Mouse (Mus musculus) liver, embryonic 16.5 days (tissue): Measurements from ENCODE around the gene Ntm. TPM values are rescaled to one million over a fixed set of nuclear protein-coding genes. Genes with fewer than 3 reads are reported as not detected.

Source experiments
- ATAC-seq: fragments of 200-750 bp; cut with Nextera tagmentation; 2 replicates; pipeline ENCODE4 v1.8.0; 2017; ENCODE audit warnings: low read depth, mild to moderate bottlenecking, moderate number of reproducible peaks, moderate library complexity
- H3K27ac ChIP-seq: fragments of 300-500 bp; sonication (generic); 2 replicates; pipeline ENCODE4 v1.5.1; 2014; ENCODE audit warnings: mild to moderate bottlenecking, low read length
- H3K27me3 ChIP-seq: fragments of 300-500 bp; sonication (generic); 2 replicates; pipeline ENCODE4 v1.6.1; 2014; ENCODE audit warnings: low read depth, low read length, mixed read lengths; ENCODE audit not compliant: control insufficient read depth, insufficient read depth
- H3K36me3 ChIP-seq: fragments of 300-500 bp; sonication (generic); 2 replicates; pipeline ENCODE4 v1.6.1; 2014; ENCODE audit warnings: mild to moderate bottlenecking; ENCODE audit not compliant: control insufficient read depth, insufficient read depth
- H3K4me1 ChIP-seq: fragments of 300-500 bp; sonication (generic); 2 replicates; pipeline ENCODE4 v1.6.1; 2014; ENCODE audit warnings: low read depth, low read length, mixed read lengths; ENCODE audit not compliant: control insufficient read depth
- H3K4me2 ChIP-seq: fragments of 300-500 bp; sonication (generic); 2 replicates; pipeline ENCODE4 v1.6.1; 2014; ENCODE audit warnings: low read depth, low read length, mixed read lengths
- H3K4me3 ChIP-seq: fragments of 300-500 bp; sonication (generic); 2 replicates; pipeline ENCODE4 v1.5.1; 2014; ENCODE audit warnings: low read depth, mild to moderate bottlenecking, low read length
- H3K9ac ChIP-seq: fragments of 300-500 bp; sonication (generic); 2 replicates; pipeline ENCODE4 v1.6.1; 2014; ENCODE audit warnings: low read depth, low read length
- H3K9me3 ChIP-seq: fragments of 300-500 bp; sonication (generic); replicated peaks from 2 replicates; pipeline ENCODE4 v1.6.1; 2016; ENCODE audit warnings: low read length; ENCODE audit not compliant: control insufficient read depth
- WGBS: fragments of 180-500 bp; shearing (Covaris S2); extraction: QIAGEN DNeasy Blood & Tissue Kit; methylation state at CpG from one replicate; pipeline ENCODE4 v1.1.7; 2014; ENCODE audit not compliant: insufficient replicate concordance; 5-methylcytosine and 5-hydroxymethylcytosine counted together
- polyA plus RNA-seq: library from polyadenylated mRNA; unstranded; fragments of >200 nt; fragmentation: Nextera tagmentation; extraction: Ambion mirVana; gene quantifications from 2 replicates; pipeline ENCODE4 v1.2.1, GENCODE M21; 2015

Gene Ntm
- polyA plus RNA-seq, 1 experiment from 2014 or later = 0.33 TPM

GRCm38 (mm10) chr9:29732895-29733294 lies 230.0 kb downstream of the Ntm start:
- WGBS = 44% methylated on average over 3 of the region's 3 CpGs
- ATAC-seq = no peak

GRCm38 (mm10) chr9:29731672-29732071 lies 231.3 kb downstream of the Ntm start:
- Histone ChIP-seq H3K4me2 (no peak overlapping the region), H3K27ac (no peak overlapping the region)
- 66% methylated on average over 3 of the region's 3 CpGs for WGBS

More at GRCm38 (mm10) chr9:29732895-29733294, 230.0 kb downstream of the Ntm start:
- no peaks in the 10 kb centered on the region for H3K36me3 ChIP-seq
- H3K9me3 ChIP-seq = no peaks in the 10 kb centered on the region
- no peaks in the 10 kb centered on the region for H3K4me1 ChIP-seq
- no peak overlapping the region for H3K4me2 ChIP-seq
- H3K4me3 ChIP-seq = no peak overlapping the region
- H3K27me3 ChIP-seq = no peaks in the 10 kb centered on the region
- no peak overlapping the region for H3K27ac ChIP-seq
- no peak overlapping the region for H3K9ac ChIP-seq

GRCm38 (mm10) chr9:29727540-29728432 lies 235.2 kb downstream of the Ntm start:
- H3K4me2 ChIP-seq = no peak overlapping the region
- no peak overlapping the region for H3K9ac ChIP-seq
- no peaks in the 10 kb centered on the region for H3K9me3 ChIP-seq
- no peaks in the 10 kb centered on the region for H3K27me3 ChIP-seq
- no peak overlapping the region for H3K4me3 ChIP-seq
- 70% methylated on average over 19 of the region's 19 CpGs for WGBS
- ATAC-seq = no peak
- H3K36me3 ChIP-seq = no peaks in the 10 kb centered on the region
- no peaks in the 10 kb centered on the region for H3K4me1 ChIP-seq
- H3K27ac ChIP-seq = no peak overlapping the region

More at GRCm38 (mm10) chr9:29731672-29732071, 231.3 kb downstream of the Ntm start:
- ATAC-seq = no peak
- Histone ChIP-seq H3K9ac (no peak overlapping the region), H3K4me3 (no peak overlapping the region), H3K4me1 (no peaks in the 10 kb centered on the region), H3K9me3 (no peaks in the 10 kb centered on the region), H3K36me3 (no peaks in the 10 kb centered on the region), H3K27me3 (no peaks in the 10 kb centered on the region)

GRCm38 (mm10) chr9:29721461-29721860 lies 241.5 kb downstream of the Ntm start:
- H3K4me3 ChIP-seq = no peak overlapping the region
- WGBS = 26% methylated on average over 1 of the region's 1 CpGs
- no peak overlapping the region for H3K9ac ChIP-seq
- H3K36me3 ChIP-seq = no peaks in the 10 kb centered on the region
- H3K4me1 ChIP-seq = no peaks in the 10 kb centered on the region
- no peak overlapping the region for H3K4me2 ChIP-seq
- H3K9me3 ChIP-seq = no peaks in the 10 kb centered on the region
- H3K27me3 ChIP-seq = no peaks in the 10 kb centered on the region
- H3K27ac ChIP-seq = no peak overlapping the region
- no peak for ATAC-seq

GRCm38 (mm10) chr9:29716795-29717194 lies 246.1 kb downstream of the Ntm start:
- ATAC-seq = no peak
- Histone ChIP-seq H3K4me2 (no peak overlapping the region), H3K36me3 (no peaks in the 10 kb centered on the region), H3K27ac (no peak overlapping the region), H3K27me3 (no peaks in the 10 kb centered on the region), H3K4me3 (no peak overlapping the region), H3K4me1 (no peaks in the 10 kb centered on the region), H3K9me3 (no peaks in the 10 kb centered on the region), H3K9ac (no peak overlapping the region)
- WGBS = 52% methylated on average over 2 of the region's 2 CpGs

GRCm38 (mm10) chr9:29698276-29698675 lies 264.7 kb downstream of the Ntm start:
- no peak for ATAC-seq
- Histone ChIP-seq H3K27ac (no peak overlapping the region), H3K27me3 (no peaks in the 10 kb centered on the region), H3K9ac (no peak overlapping the region), H3K9me3 (no peaks in the 10 kb centered on the region), H3K36me3 (no peaks in the 10 kb centered on the region), H3K4me1 (no peaks in the 10 kb centered on the region), H3K4me3 (no peak overlapping the region), H3K4me2 (no peak overlapping the region)
- WGBS = 53% methylated on average over 4 of the region's 4 CpGs

GRCm38 (mm10) chr9:29694151-29694550 lies 268.8 kb downstream of the Ntm start:
- Histone ChIP-seq H3K4me3 (no peak overlapping the region), H3K9ac (no peak overlapping the region), H3K27me3 (no peaks in the 10 kb centered on the region), H3K36me3 (no peaks in the 10 kb centered on the region), H3K4me1 (no peaks in the 10 kb centered on the region), H3K9me3 (no peaks in the 10 kb centered on the region), H3K4me2 (no peak overlapping the region), H3K27ac (no peak overlapping the region)
- WGBS = 54% methylated on average over 2 of the region's 2 CpGs
- ATAC-seq = no peak

- no peaks in the 10 kb centered on the region for H3K4me1 ChIP-seq
- no peak for ATAC-seq
- no peaks in the 10 kb centered on the region for H3K27me3 ChIP-seq
- no peak overlapping the region for H3K4me2 ChIP-seq
- no peaks in the 10 kb centered on the region for H3K9me3 ChIP-seq
- no peaks in the 10 kb centered on the region for H3K36me3 ChIP-seq
- no peak overlapping the region for H3K9ac ChIP-seq
- H3K4me3 ChIP-seq = no peak overlapping the region
- H3K27ac ChIP-seq = no peak overlapping the region
- 58% methylated on average over 5 of the region's 5 CpGs for WGBS
These were observed 271.6 kb downstream of the Ntm start for GRCm38 (mm10) chr9:29691186-29691855.

- no peak overlapping the region for H3K27ac ChIP-seq
- ATAC-seq = no peak
- H3K4me3 ChIP-seq = no peak overlapping the region
- 63% methylated on average over 6 of the region's 6 CpGs for WGBS
- no peak overlapping the region for H3K9ac ChIP-seq
- H3K4me2 ChIP-seq = no peak overlapping the region
- no peaks in the 10 kb centered on the region for H3K4me1 ChIP-seq
- no peaks in the 10 kb centered on the region for H3K9me3 ChIP-seq
- no peaks in the 10 kb centered on the region for H3K27me3 ChIP-seq
- H3K36me3 ChIP-seq = no peaks in the 10 kb centered on the region
These were observed 280.7 kb downstream of the Ntm start for GRCm38 (mm10) chr9:29682224-29682623.
